Mouse (Mus musculus) kidney, postnatal 10 days (tissue): Measurements from ENCODE around the gene Myo5c.
A peak's percentile ranks its signal among the peaks of the same experiment; 100 is the strongest.
"Not testable (repeated sequence)": the region's sequence is repeated elsewhere in the genome, so short reads cannot be mapped to it uniquely, and the experiment has no call there.

ENCODE experiments used
- DNase-seq: peaks from one replicate; pipeline ENCODE4 v3.0.0; 2021; ENCODE audit warnings: mixed read lengths

Myo5c gene

GRCm38 (mm10) chr9:75244527-75244926 lies 12.7 kb downstream of the Myo5c start:
- DNase-seq = no peak

GRCm38 (mm10) chr9:75246080-75246930 lies 14.5 kb downstream of the Myo5c start:
- no peak for DNase-seq

- DNase-seq = no peak
These were observed 16.1 kb downstream of the Myo5c start for GRCm38 (mm10) chr9:75247870-75248269.

GRCm38 (mm10) chr9:75248359-75248758 lies 16.5 kb downstream of the Myo5c start:
- DNase-seq = no peak

- no peak for DNase-seq
These were observed 17.1 kb downstream of the Myo5c start for GRCm38 (mm10) chr9:75248874-75249273.

GRCm38 (mm10) chr9:75253158-75253557 lies 21.3 kb downstream of the Myo5c start:
- DNase-seq = not testable (repeated sequence)

- no peak for DNase-seq
These were observed 21.9 kb downstream of the Myo5c start for GRCm38 (mm10) chr9:75253766-75254165.

- peak; percentile 53 for DNase-seq
These were observed 22.6 kb downstream of the Myo5c start for GRCm38 (mm10) chr9:75254196-75254955.

- DNase-seq = peak; percentile 49
These were observed 24.2 kb downstream of the Myo5c start for GRCm38 (mm10) chr9:75255820-75256545.

GRCm38 (mm10) chr9:75258792-75259191 lies 27.0 kb downstream of the Myo5c start:
- DNase-seq = no peak

- DNase-seq = no peak
These were observed 27.8 kb downstream of the Myo5c start for GRCm38 (mm10) chr9:75259656-75260055.

GRCm38 (mm10) chr9:75261332-75261872 lies 29.6 kb downstream of the Myo5c start:
- DNase-seq = no peak

GRCm38 (mm10) chr9:75262235-75262826 lies 30.5 kb downstream of the Myo5c start:
- no peak for DNase-seq

GRCm38 (mm10) chr9:75264008-75264718 lies 32.3 kb downstream of the Myo5c start:
- DNase-seq = no peak

- no peak for DNase-seq
These were observed 35.3 kb downstream of the Myo5c start for GRCm38 (mm10) chr9:75267147-75267546.

GRCm38 (mm10) chr9:75270382-75270781 lies 38.6 kb downstream of the Myo5c start:
- no peak for DNase-seq

- no peak for DNase-seq
These were observed 39.7 kb downstream of the Myo5c start for GRCm38 (mm10) chr9:75271539-75271938.

GRCm38 (mm10) chr9:75273646-75274045 lies 41.8 kb downstream of the Myo5c start:
- no peak for DNase-seq

GRCm38 (mm10) chr9:75274486-75274885 lies 42.7 kb downstream of the Myo5c start:
- DNase-seq = no peak

- DNase-seq = no peak
These were observed 43.2 kb downstream of the Myo5c start for GRCm38 (mm10) chr9:75275051-75275450.

- DNase-seq = peak; percentile 76
These were observed 49.0 kb downstream of the Myo5c start for GRCm38 (mm10) chr9:75280814-75281213.

GRCm38 (mm10) chr9:75282179-75282578 lies 50.4 kb downstream of the Myo5c start:
- DNase-seq = no peak
